Comparison of ENCODE assay signal across 25 mouse cellular contexts in the genomic region with DNA sequence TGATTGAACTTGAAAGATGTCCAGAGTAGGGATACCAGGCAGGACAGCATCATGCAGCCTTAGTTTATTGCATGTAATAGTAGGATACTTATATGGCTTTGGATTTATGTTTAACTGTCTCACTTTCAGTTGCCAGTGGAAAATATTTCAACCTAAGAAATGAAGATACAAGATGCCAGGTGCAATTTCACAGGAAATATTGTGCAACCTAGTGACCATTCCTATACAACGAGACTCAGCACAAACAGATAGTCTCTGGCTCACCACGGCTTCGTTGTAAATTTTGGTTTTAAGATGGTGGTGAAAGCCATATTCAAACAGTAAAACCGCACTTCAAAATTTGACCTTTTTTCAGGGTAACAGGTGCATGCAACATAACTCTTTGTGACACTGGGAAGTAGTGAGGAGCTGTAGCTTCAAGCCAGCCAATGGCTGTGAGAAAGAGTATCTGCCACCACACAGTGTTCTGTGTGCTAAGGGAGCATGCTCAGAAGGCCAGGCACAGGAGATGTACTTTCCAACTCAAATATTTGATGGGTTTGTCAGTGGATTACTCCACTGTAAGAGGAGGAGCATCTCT.
"Had no signal": no experiment of that assay in that cellular context is flagged by ENCODE, and none has a peak within 500 bp of the region (broad histone marks: within the 10 kb centered on the region; RNA-seq: fewer than 3 reads in every experiment).

No protein-coding gene starts in this region.

- H3K4me3 ChIP-seq: heart, embryonic 13.5 days; heart, embryonic 15.5 days; hindbrain, embryonic 10.5 days; hindbrain, embryonic 12.5 days; intestine, embryonic 15.5 days; layer of hippocampus, adult 2 months; left cerebral cortex, adult 2 months; limb, embryonic 13.5 days; limb, embryonic 15.5 days; liver, embryonic 13.5 days; liver, embryonic 15.5 days had no signal

- DNase-seq: gastrocnemius, postnatal 14 days; gastrocnemius, postnatal 36 days; heart, adult 18-20 months; heart, postnatal 14 days; heart, postnatal 36 days; kidney, adult 18-20 months; kidney, adult 8-10 months; kidney, postnatal 10 days; kidney, postnatal 25 days; kidney, postnatal 4 days; liver, embryonic 13.5 days had no signal

- H3K27me3 ChIP-seq: heart, embryonic 13.5 days; heart, embryonic 15.5 days; hindbrain, embryonic 12.5 days; intestine, embryonic 15.5 days; limb, embryonic 13.5 days; limb, embryonic 15.5 days; liver, embryonic 13.5 days; liver, embryonic 15.5 days had no signal

- H3K27ac ChIP-seq: heart, embryonic 13.5 days; heart, embryonic 15.5 days; hindbrain, embryonic 10.5 days; hindbrain, embryonic 12.5 days; hindbrain, embryonic 14.5 days; intestine, embryonic 15.5 days; layer of hippocampus, adult 2 months; left cerebral cortex, adult 2 months; limb, embryonic 13.5 days; limb, embryonic 15.5 days; liver, embryonic 13.5 days; liver, embryonic 15.5 days had no signal

- H3K9me3 ChIP-seq: heart, embryonic 13.5 days; heart, embryonic 15.5 days; hindbrain, embryonic 10.5 days; hindbrain, embryonic 12.5 days; intestine, embryonic 15.5 days; limb, embryonic 13.5 days; limb, embryonic 15.5 days; liver, embryonic 13.5 days; liver, embryonic 15.5 days had no signal

- H3K4me1 ChIP-seq: hindbrain, embryonic 10.5 days; hindbrain, embryonic 12.5 days; liver, embryonic 13.5 days; liver, embryonic 15.5 days had no signal

- ATAC-seq: hindbrain, embryonic 16.5 days; inflammation-experienced regulatory T-cells, adult 6 months; intestine, embryonic 15.5 days; intestine, postnatal 0 days had no signal

- H3K36me3 ChIP-seq: heart, embryonic 13.5 days; heart, embryonic 15.5 days; hindbrain, embryonic 10.5 days; hindbrain, embryonic 12.5 days; intestine, embryonic 15.5 days; limb, embryonic 13.5 days; limb, embryonic 15.5 days; liver, embryonic 13.5 days; liver, embryonic 15.5 days had no signal
